Mouse (Mus musculus): ENCODE results near the gene Rbbp5.

Gene Rbbp5

DNA sequence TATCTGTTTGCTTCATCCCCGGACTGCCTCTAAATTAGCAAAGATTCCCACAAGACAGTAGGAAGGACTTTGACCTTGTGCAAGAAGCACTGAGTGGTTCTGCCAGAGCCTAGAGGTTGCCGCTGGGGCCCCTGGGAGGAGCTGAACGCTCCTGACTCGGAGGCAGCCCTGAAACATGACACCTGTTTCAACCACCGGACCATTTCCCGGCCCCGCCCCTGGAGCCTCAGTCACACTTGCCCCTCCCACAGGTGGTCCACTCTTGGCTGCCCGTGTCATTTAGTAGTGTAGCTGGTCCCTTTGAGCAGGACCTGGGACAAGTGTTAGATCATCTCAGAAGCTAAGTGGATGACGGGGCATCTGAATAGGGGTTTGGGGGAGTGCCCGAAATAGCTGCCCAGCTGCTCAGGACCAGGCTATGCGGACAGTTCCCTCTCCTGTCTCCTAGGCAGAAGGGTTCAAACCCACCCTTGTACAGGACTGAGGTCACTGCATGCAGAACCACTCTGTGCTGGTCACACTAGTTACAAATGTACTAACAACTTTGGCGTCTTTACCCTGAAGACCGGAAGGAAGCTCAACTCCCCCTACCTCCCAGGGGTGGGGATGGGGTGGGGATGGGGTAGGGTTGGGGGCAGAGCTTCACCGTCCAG lies 64.1 kb downstream of the Rbbp5 start:
- no peak for DNase-seq (ENCODE audit: low spot score in 2 of 2)

DNA sequence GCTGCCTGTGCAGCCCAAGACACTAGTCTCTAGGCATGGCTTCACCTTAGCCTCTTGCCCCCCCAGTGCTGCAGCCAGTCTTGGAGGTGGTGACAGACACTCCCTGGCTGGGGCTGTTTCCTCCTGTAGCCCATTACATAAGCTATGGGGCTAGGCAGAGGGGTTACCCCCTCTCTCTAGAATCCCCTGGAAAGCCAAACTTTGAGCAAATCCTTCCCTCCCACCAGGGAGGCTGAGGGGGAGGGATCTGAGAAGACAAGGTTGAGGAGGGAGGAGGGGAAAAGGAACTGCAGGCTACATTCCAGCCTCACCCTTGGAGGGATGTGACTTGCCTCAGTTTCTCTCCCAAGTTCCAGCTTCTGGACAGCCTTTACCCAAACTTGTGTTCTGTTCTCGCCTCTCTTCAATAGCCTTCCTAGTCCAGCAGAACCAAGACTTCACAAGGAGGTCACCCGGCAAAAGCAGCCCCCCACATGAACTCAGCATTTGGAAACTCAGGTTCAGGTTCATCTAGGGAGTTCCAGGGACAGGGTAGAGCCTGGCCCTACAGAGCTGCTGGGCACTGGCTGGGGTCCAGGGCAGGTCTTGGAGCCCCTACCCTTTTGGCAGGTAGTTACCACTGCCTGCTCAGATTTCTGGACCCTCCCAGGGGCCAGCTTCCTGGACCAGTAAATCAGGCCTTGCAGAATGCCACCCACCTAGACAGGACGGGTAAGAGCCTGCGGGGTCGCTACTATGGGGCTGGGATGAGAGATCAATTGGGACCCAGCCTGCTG lies 64.8 kb downstream of the Rbbp5 start:
- DNase-seq (ENCODE audit: low spot score in 2 of 2), result no peak

DNA sequence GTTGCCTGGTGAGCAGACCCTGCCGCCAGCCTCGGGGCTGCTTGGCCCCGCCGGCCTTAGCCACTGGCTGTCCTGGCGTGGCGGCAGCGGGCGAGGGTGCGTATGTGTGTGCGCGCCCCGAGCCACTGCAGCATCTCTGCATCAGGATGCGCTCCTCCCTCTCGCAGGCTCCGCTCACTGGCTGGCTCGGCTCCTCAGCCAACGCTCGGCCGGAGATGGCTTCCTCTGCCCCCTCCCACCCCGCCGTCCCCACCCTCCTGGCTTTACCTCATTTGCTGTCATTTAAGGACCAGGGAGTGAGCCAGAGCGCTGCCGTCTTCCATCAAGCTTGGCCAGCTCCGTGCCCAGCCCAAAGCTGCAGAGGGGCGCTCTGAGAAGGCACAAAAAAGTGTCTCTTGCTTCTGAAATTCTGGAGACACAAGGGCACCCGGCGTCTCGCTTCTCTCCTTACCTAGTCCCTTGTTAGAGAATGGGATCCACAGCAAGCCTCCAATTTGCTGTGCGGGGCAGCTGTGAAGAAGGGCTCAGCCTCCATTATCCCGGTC lies 65.7 kb downstream of the Rbbp5 start, which contains the start of gene Cntn2:
Cntn2 (minus strand) TSS at position 495 of the 545 bp plus-strand sequence.
- no peak for DNase-seq (ENCODE audit: low spot score in 2 of 2)

DNA sequence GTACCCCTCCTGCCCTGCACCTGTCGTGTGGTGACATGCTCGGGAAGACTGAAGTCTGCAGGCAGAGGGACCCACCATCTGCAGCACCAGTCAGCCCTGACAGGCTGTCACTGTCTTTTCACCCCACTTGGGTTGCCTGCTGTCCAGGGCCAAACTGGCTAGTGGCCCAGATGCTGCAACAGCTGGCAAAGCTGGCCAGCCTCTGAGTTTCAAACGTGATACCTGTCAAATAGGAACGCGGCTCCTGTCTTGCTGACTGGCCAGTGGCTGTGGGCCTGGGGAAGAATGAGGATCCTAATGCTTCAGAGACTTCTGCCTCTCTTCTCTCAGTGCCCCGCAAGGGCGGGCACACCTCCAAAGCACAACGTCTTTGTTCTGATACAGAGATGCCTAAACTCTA lies 66.6 kb downstream of the Rbbp5 start:
- DNase-seq (ENCODE audit: low spot score in 2 of 2), result no peak
